Mouse (Mus musculus) ES-E14 (cell line): ENCODE results near the gene Rassf8.

ENCODE experiments used
- CHD2 ChIP-seq: IDR thresholded peaks from 2 replicates; pipeline ENCODE4 v1.6.1; 2014; ENCODE audit warnings: mild to moderate bottlenecking, low read depth, low read length, inconsistent platforms
- ZC3H11A ChIP-seq: IDR thresholded peaks from 2 replicates; pipeline ENCODE4 v1.6.1; 2012; ENCODE audit warnings: low read depth, mild to moderate bottlenecking, inconsistent platforms, low read length, borderline replicate concordance
- ZNF384 ChIP-seq: IDR thresholded peaks from 2 replicates; pipeline ENCODE4 v1.6.1; 2012; ENCODE audit warnings: low read depth, low read length, inconsistent platforms

DNA sequence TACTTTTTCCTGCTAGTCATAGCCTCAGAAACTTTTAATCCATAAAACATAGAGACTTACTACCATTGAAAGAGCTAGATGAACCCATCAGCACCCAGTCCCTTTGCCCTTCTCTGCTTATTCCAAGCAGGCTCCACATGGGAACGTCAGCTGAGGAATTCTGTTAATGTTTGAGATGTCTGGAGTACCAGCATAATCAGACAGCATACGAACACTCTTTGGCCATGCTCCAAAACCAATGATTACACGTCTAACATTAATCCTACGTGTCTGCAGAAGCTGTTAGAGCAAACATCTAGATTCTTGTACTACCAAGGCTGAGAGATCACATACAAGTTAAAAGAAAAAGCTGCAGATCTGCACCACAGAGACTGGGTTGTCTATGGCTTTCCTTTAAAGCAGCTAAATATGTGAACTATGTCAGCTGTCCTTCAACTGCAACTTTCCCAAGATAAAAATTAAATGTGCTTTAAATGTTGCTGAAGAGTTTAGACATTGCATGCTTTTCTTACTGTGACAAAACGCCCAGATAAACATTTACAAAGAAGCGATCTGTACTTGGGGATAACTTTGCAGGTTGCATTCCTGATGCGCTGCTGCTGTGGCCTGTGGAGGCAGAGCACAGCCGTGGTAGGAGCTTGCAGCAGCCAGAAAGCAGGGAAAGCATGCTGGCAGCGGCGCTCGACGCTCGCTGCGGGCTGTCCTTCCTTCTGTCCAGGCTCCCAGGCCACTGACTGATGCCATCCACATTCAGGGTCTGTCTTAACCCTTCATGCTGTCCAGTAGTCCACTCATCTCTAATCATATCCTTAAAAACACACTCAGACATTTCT, 49.9 kb downstream of the Rassf8 start:
- TF ChIP-seq ZC3H11A (no peak), CHD2 (no peak), ZNF384 (no peak)
